Mouse (Mus musculus) midbrain, embryonic 15.5 days (tissue): ENCODE measurements around the gene Epha3. TPM values are rescaled to one million over a fixed set of nuclear protein-coding genes. Genes with fewer than 3 reads are reported as not detected.

Source experiments
- ATAC-seq: fragments of 200-750 bp; cut with Nextera tagmentation; replicated peaks from 2 replicates; pipeline ENCODE4 v1.8.0; 2017; ENCODE audit warnings: moderate TSS enrichment
- H3K27ac ChIP-seq: fragments of 300-500 bp; sonication (generic); 2 replicates; pipeline ENCODE4 v1.5.1; 2015; ENCODE audit warnings: mild to moderate bottlenecking, inconsistent platforms
- H3K27me3 ChIP-seq: fragments of 300-500 bp; sonication (generic); replicated peaks from 2 replicates; pipeline ENCODE4 v1.6.1; 2015; ENCODE audit warnings: inconsistent platforms
- H3K36me3 ChIP-seq: fragments of 300-500 bp; sonication (generic); replicated peaks from 2 replicates; pipeline ENCODE4 v1.6.1; 2015; ENCODE audit warnings: inconsistent platforms
- H3K4me1 ChIP-seq: fragments of 300-500 bp; sonication (generic); 2 replicates; pipeline ENCODE4 v1.6.1; 2015; ENCODE audit warnings: inconsistent platforms
- H3K4me2 ChIP-seq: fragments of 300-500 bp; sonication (generic); 2 replicates; pipeline ENCODE4 v1.6.1; 2015; ENCODE audit warnings: inconsistent platforms, mild to moderate bottlenecking, moderate library complexity
- H3K4me3 ChIP-seq: fragments of 300-500 bp; sonication (generic); 2 replicates; pipeline ENCODE4 v1.5.1; 2015; ENCODE audit warnings: mild to moderate bottlenecking, inconsistent platforms
- H3K9ac ChIP-seq: fragments of 300-500 bp; sonication (generic); 2 replicates; pipeline ENCODE4 v1.6.1; 2015; ENCODE audit warnings: mild to moderate bottlenecking, inconsistent platforms
- H3K9me3 ChIP-seq: fragments of 300-500 bp; sonication (generic); 2 replicates; pipeline ENCODE4 v1.6.1; 2016; ENCODE audit warnings: inconsistent platforms
- WGBS: fragments of 180-500 bp; shearing (Covaris S2); methylation state at CpG from one replicate; pipeline ENCODE4 v1.1.7; 2015; ENCODE audit warnings: mixed read lengths; 5-methylcytosine and 5-hydroxymethylcytosine counted together
- polyA plus RNA-seq: library from polyadenylated mRNA; unstranded; fragments of >200 nt; fragmentation: Nextera tagmentation; extraction: Ambion mirVana; gene quantifications from 2 replicates; pipeline ENCODE4 v1.2.1, GENCODE M21; 2015

Gene Epha3
- polyA plus RNA-seq, 1 experiment from 2014 or later: 22.3 TPM

GRCm38 (mm10) chr16:63641603-63642002 lies 222.4 kb downstream of the Epha3 start:
- ATAC-seq: no peak
- no peaks in the 10 kb centered on the region for H3K27me3 ChIP-seq

GRCm38 (mm10) chr16:63638701-63639100 lies 225.3 kb downstream of the Epha3 start:
- ATAC-seq: no peak
- Histone ChIP-seq H3K27me3 (no peaks in the 10 kb centered on the region), H3K4me3 (no peak overlapping the region), H3K27ac (no peak overlapping the region), H3K9ac (no peak overlapping the region), H3K4me1 (no peaks in the 10 kb centered on the region; the same call in 1 of the 2 replicates), H3K4me2 (no peak overlapping the region), H3K36me3 (no peaks in the 10 kb centered on the region), H3K9me3 (no peaks in the 10 kb centered on the region)
- 12% methylated on average over 6 of the region's 6 CpGs for WGBS

More at GRCm38 (mm10) chr16:63641603-63642002, 222.4 kb downstream of the Epha3 start:
- no peaks in the 10 kb centered on the region for H3K36me3 ChIP-seq
- WGBS: 70% methylated on average over 3 of the region's 3 CpGs
- no peak overlapping the region for H3K27ac ChIP-seq
- no peaks in the 10 kb centered on the region for H3K9me3 ChIP-seq
- H3K4me1 ChIP-seq: no peaks in the 10 kb centered on the region; the same call in 1 of the 2 replicates
- H3K4me2 ChIP-seq: no peak overlapping the region
- H3K9ac ChIP-seq: no peak overlapping the region
- H3K4me3 ChIP-seq: no peak overlapping the region

GRCm38 (mm10) chr16:63633748-63634166 lies 230.2 kb downstream of the Epha3 start:
- no peak overlapping the region for H3K4me3 ChIP-seq
- H3K4me1 ChIP-seq: no peaks in the 10 kb centered on the region; the same call in 1 of the 2 replicates
- no peak for ATAC-seq
- H3K9me3 ChIP-seq: no peaks in the 10 kb centered on the region
- no peaks in the 10 kb centered on the region for H3K27me3 ChIP-seq
- H3K27ac ChIP-seq: no peak overlapping the region
- H3K9ac ChIP-seq: no peak overlapping the region
- 91% methylated on average over 5 of the region's 5 CpGs for WGBS
- no peak overlapping the region for H3K4me2 ChIP-seq
- H3K36me3 ChIP-seq: no peaks in the 10 kb centered on the region

GRCm38 (mm10) chr16:63625229-63625628 lies 238.7 kb downstream of the Epha3 start:
- H3K4me1 ChIP-seq: no peaks in the 10 kb centered on the region
- H3K9me3 ChIP-seq: no peaks in the 10 kb centered on the region
- no peaks in the 10 kb centered on the region for H3K36me3 ChIP-seq
- no peak overlapping the region for H3K4me3 ChIP-seq
- no peak overlapping the region for H3K27ac ChIP-seq
- H3K27me3 ChIP-seq: no peaks in the 10 kb centered on the region
- H3K4me2 ChIP-seq: no peak overlapping the region
- no peak for ATAC-seq
- H3K9ac ChIP-seq: no peak overlapping the region

- Histone ChIP-seq H3K4me2 (no peak overlapping the region), H3K9me3 (no peaks in the 10 kb centered on the region), H3K9ac (no peak overlapping the region), H3K4me1 (no peaks in the 10 kb centered on the region), H3K27me3 (no peaks in the 10 kb centered on the region), H3K27ac (no peak overlapping the region), H3K36me3 (no peaks in the 10 kb centered on the region), H3K4me3 (no peak overlapping the region)
- WGBS: 57% methylated on average over 6 of the region's 6 CpGs
- no peak for ATAC-seq
Observed at GRCm38 (mm10) chr16:63621845-63622244, 242.1 kb downstream of the Epha3 start.

GRCm38 (mm10) chr16:63615396-63615795 lies 248.6 kb downstream of the Epha3 start:
- Histone ChIP-seq H3K36me3 (no peaks in the 10 kb centered on the region), H3K4me3 (no peak overlapping the region), H3K9ac (no peak overlapping the region), H3K9me3 (no peaks in the 10 kb centered on the region), H3K27ac (no peak overlapping the region), H3K4me2 (no peak overlapping the region), H3K27me3 (no peaks in the 10 kb centered on the region), H3K4me1 (no peaks in the 10 kb centered on the region)
- 38% methylated on average over 3 of the region's 3 CpGs for WGBS
- ATAC-seq: no peak

- no peak overlapping the region for H3K4me2 ChIP-seq
- no peak overlapping the region for H3K27ac ChIP-seq
- H3K9ac ChIP-seq: no peak overlapping the region
- H3K9me3 ChIP-seq: no peaks in the 10 kb centered on the region
- H3K4me1 ChIP-seq: no peaks in the 10 kb centered on the region
- WGBS: 80% methylated on average over 4 of the region's 4 CpGs
- no peak for ATAC-seq
- no peaks in the 10 kb centered on the region for H3K27me3 ChIP-seq
- no peaks in the 10 kb centered on the region for H3K36me3 ChIP-seq
- no peak overlapping the region for H3K4me3 ChIP-seq
Observed at GRCm38 (mm10) chr16:63613006-63613405, 251.0 kb downstream of the Epha3 start.

- no peaks in the 10 kb centered on the region for H3K36me3 ChIP-seq
- H3K4me3 ChIP-seq: no peak overlapping the region
- H3K4me2 ChIP-seq: no peak overlapping the region
- no peak overlapping the region for H3K27ac ChIP-seq
- no peaks in the 10 kb centered on the region for H3K27me3 ChIP-seq
- H3K4me1 ChIP-seq: no peaks in the 10 kb centered on the region
- no peaks in the 10 kb centered on the region for H3K9me3 ChIP-seq
- no peak; the same call in 1 of the 2 replicates for ATAC-seq
- no peak overlapping the region for H3K9ac ChIP-seq
- WGBS: 28% methylated on average over 3 of the region's 3 CpGs
Observed at GRCm38 (mm10) chr16:63600229-63600628, 263.7 kb downstream of the Epha3 start.

GRCm38 (mm10) chr16:63594656-63595055 lies 269.3 kb downstream of the Epha3 start:
- no peaks in the 10 kb centered on the region for H3K9me3 ChIP-seq
- H3K27me3 ChIP-seq: no peaks in the 10 kb centered on the region
- no peak overlapping the region for H3K4me2 ChIP-seq
- no peaks in the 10 kb centered on the region for H3K36me3 ChIP-seq
- 82% methylated on average over 4 of the region's 4 CpGs for WGBS
- no peak for ATAC-seq
- no peak overlapping the region for H3K4me3 ChIP-seq
- no peak overlapping the region for H3K27ac ChIP-seq
- no peak overlapping the region for H3K9ac ChIP-seq
- no peaks in the 10 kb centered on the region for H3K4me1 ChIP-seq

- no peak for ATAC-seq
- Histone ChIP-seq H3K4me3 (no peak overlapping the region), H3K4me1 (no peaks in the 10 kb centered on the region), H3K9me3 (no peaks in the 10 kb centered on the region), H3K4me2 (no peak overlapping the region), H3K36me3 (no peaks in the 10 kb centered on the region), H3K27ac (no peak overlapping the region), H3K27me3 (no peaks in the 10 kb centered on the region), H3K9ac (no peak overlapping the region)
- 82% methylated on average over 4 of the region's 4 CpGs for WGBS
Observed at GRCm38 (mm10) chr16:63569746-63570145, 294.2 kb downstream of the Epha3 start.

GRCm38 (mm10) chr16:63566106-63566836 lies 297.7 kb downstream of the Epha3 start:
- Histone ChIP-seq H3K27ac (no peak overlapping the region), H3K9me3 (no peaks in the 10 kb centered on the region), H3K4me2 (no peak overlapping the region), H3K4me3 (no peak overlapping the region), H3K4me1 (no peaks in the 10 kb centered on the region), H3K9ac (no peak overlapping the region), H3K36me3 (no peaks in the 10 kb centered on the region), H3K27me3 (no peaks in the 10 kb centered on the region)
- 88% methylated on average over 17 of the region's 17 CpGs for WGBS
- ATAC-seq: no peak

GRCm38 (mm10) chr16:63556410-63557146 lies 307.4 kb downstream of the Epha3 start:
- Histone ChIP-seq H3K4me3 (no peak overlapping the region), H3K9me3 (no peaks in the 10 kb centered on the region), H3K4me2 (no peak overlapping the region), H3K27me3 (no peaks in the 10 kb centered on the region), H3K27ac (no peak overlapping the region), H3K36me3 (no peaks in the 10 kb centered on the region), H3K9ac (no peak overlapping the region), H3K4me1 (no peaks in the 10 kb centered on the region)
- ATAC-seq: no peak; the same call in 1 of the 2 replicates
- 46% methylated on average over 6 of the region's 6 CpGs for WGBS

GRCm38 (mm10) chr16:63552531-63552930 lies 311.4 kb downstream of the Epha3 start:
- WGBS: 93% methylated on average over 7 of the region's 7 CpGs
- H3K4me1 ChIP-seq: no peaks in the 10 kb centered on the region
- H3K27ac ChIP-seq: no peak overlapping the region
- no peak for ATAC-seq
- H3K4me3 ChIP-seq: no peak overlapping the region
- H3K9me3 ChIP-seq: no peaks in the 10 kb centered on the region
- H3K27me3 ChIP-seq: no peaks in the 10 kb centered on the region
- H3K4me2 ChIP-seq: no peak overlapping the region
- no peak overlapping the region for H3K9ac ChIP-seq
- H3K36me3 ChIP-seq: no peaks in the 10 kb centered on the region
